Mouse (Mus musculus): ENCODE data around the gene Sys1. TPM values are rescaled to one million over a fixed set of nuclear protein-coding genes. Genes with fewer than 3 reads are reported as not detected.
A peak's percentile ranks its signal among the peaks of the same experiment; 100 is the strongest.

Gene Sys1
- polyA plus RNA-seq, 1 experiment from 2014 or later: 65.8 TPM

GRCm38 (mm10) chr2:164486258-164487114 lies 29.7 kb downstream of the Sys1 start:
- Histone ChIP-seq H3K27ac (no peak overlapping the region), H3K27me3 (peaks cover 26% of the 10 kb centered on the region), H3K9ac (peak overlapping the region; percentile 54), H3K4me3 (peak overlapping the region; percentile 82), H3K36me3 (peaks cover 3% of the 10 kb centered on the region; the same call in 1 of the 2 replicates), H3K4me2 (peak overlapping the region; percentile 100), H3K4me1 (peaks cover 10% of the 10 kb centered on the region), H3K9me3 (no peaks in the 10 kb centered on the region)
- ATAC-seq (ENCODE audit: borderline replicate concordance, extremely low read depth, low FRiP score, low TSS enrichment): peak; percentile 66
- WGBS: under 1% methylated on average over 78 of the region's 90 CpGs

- Histone ChIP-seq H3K4me1 (peaks cover 10% of the 10 kb centered on the region), H3K27me3 (peaks cover 26% of the 10 kb centered on the region), H3K9ac (peak overlapping the region; percentile 54), H3K4me2 (peak overlapping the region; percentile 100), H3K9me3 (no peaks in the 10 kb centered on the region), H3K4me3 (peak overlapping the region; percentile 82), H3K36me3 (peaks cover 3% of the 10 kb centered on the region; the same call in 1 of the 2 replicates), H3K27ac (no peak overlapping the region)
- 10% methylated on average over 11 of the region's 11 CpGs for WGBS
- 0 out of 2 replicates have a peak, but pooled peaks have one; percentile 1 for ATAC-seq (ENCODE audit: borderline replicate concordance, extremely low read depth, low FRiP score, low TSS enrichment)
Measured at GRCm38 (mm10) chr2:164487115-164487527, 30.4 kb downstream of the Sys1 start.

DNA sequence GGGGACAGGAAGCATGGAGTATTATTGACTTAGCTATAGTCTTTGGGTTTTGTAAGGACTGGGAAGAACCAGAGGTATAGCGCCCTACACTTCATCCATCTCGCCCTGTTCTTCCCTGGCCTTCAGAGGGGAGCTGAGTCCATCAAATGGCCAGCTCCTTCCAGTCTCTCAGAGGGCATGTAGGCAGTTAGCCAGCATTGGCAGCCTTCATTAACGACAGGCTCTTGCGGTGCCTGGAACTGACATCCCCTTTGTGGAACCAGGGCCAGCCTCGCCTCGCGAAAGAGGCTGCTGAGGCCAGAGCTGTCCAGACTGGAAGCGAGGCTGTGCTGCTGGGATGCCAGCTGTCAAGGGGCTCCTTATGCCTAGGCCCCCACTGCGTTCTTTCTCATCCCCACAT lies 31.0 kb downstream of the Sys1 start:
- Histone ChIP-seq H3K4me2 (peak overlapping the region; percentile 10; the same call in 1 of the 2 replicates), H3K4me3 (no peak overlapping the region), H3K9me3 (no peaks in the 10 kb centered on the region), H3K9ac (no peak overlapping the region), H3K27ac (no peak overlapping the region), H3K36me3 (peaks cover 3% of the 10 kb centered on the region; the same call in 1 of the 2 replicates), H3K27me3 (peaks cover 26% of the 10 kb centered on the region), H3K4me1 (peaks cover 10% of the 10 kb centered on the region)
- no peak for ATAC-seq (ENCODE audit: borderline replicate concordance, extremely low read depth, low FRiP score, low TSS enrichment)
- WGBS: 63% methylated on average over 9 of the region's 9 CpGs

- WGBS: 54% methylated on average over 2 of the region's 2 CpGs
- ATAC-seq (ENCODE audit: borderline replicate concordance, extremely low read depth, low FRiP score, low TSS enrichment): no peak
Measured at GRCm38 (mm10) chr2:164494126-164494525, 37.4 kb downstream of the Sys1 start.

DNA sequence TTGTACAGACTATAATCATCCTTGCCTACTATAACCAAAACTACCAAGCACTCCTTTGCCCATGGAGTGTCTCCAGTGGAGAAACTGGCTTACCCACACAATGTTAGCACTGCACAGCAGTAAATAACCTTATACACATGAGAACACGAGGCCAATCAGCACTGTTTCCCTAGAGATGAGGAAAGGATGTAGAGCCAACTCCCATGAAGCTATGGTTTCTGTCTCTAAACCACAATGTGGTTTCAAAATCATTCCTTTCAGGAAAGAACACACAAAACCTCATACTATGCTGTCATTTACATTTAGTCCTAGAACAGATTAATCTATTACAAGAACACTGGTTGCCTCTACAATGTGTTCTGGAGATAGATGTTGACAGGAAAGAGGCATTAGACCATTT lies 39.6 kb downstream of the Sys1 start:
- WGBS: 51% methylated on average over 1 of the region's 1 CpGs
- Histone ChIP-seq H3K9ac (no peak overlapping the region), H3K9me3 (no peaks in the 10 kb centered on the region), H3K4me1 (peaks cover 13% of the 10 kb centered on the region), H3K4me3 (0 out of 2 replicates have a peak overlapping the region, but pooled peaks have one; percentile 80), H3K4me2 (peak overlapping the region; percentile 85), H3K36me3 (peaks cover 6% of the 10 kb centered on the region), H3K27me3 (no peaks in the 10 kb centered on the region), H3K27ac (no peak overlapping the region)
- ATAC-seq (ENCODE audit: borderline replicate concordance, extremely low read depth, low FRiP score, low TSS enrichment): no peak

More at GRCm38 (mm10) chr2:164494126-164494525, 37.4 kb downstream of the Sys1 start:
- Histone ChIP-seq H3K27me3 (no peaks in the 10 kb centered on the region), H3K27ac (no peak overlapping the region), H3K4me3 (no peak overlapping the region), H3K36me3 (peaks cover 3% of the 10 kb centered on the region; the same call in 1 of the 2 replicates), H3K4me2 (no peak overlapping the region), H3K4me1 (peaks cover 13% of the 10 kb centered on the region), H3K9me3 (no peaks in the 10 kb centered on the region), H3K9ac (no peak overlapping the region)

- peak within 1 kb of the TSS; percentile 80 for H3K4me3 ChIP-seq
- H3K36me3 ChIP-seq: peaks cover 12% of the 10 kb centered on the region
- H3K9me3 ChIP-seq: no peaks in the 10 kb centered on the region
- no peaks in the 10 kb centered on the region for H3K27me3 ChIP-seq
- no peak within 1 kb of the TSS; the same call in 1 of the 2 replicates for H3K27ac ChIP-seq
- H3K4me1 ChIP-seq: peaks cover 13% of the 10 kb centered on the region
- 5% methylated on average over 43 of the region's 43 CpGs for WGBS
- H3K4me2 ChIP-seq: peak within 1 kb of the TSS; percentile 85
- ATAC-seq (ENCODE audit: borderline replicate concordance, extremely low read depth, low FRiP score, low TSS enrichment): peak; percentile 94
- peak within 1 kb of the TSS; percentile 61 for H3K9ac ChIP-seq
Measured at GRCm38 (mm10) chr2:164496847-164497690, 40.3 kb downstream of the Sys1 start, which contains the start of gene Pigt. TSS of gene Pigt (plus strand) at chr2:164497520.

DNA sequence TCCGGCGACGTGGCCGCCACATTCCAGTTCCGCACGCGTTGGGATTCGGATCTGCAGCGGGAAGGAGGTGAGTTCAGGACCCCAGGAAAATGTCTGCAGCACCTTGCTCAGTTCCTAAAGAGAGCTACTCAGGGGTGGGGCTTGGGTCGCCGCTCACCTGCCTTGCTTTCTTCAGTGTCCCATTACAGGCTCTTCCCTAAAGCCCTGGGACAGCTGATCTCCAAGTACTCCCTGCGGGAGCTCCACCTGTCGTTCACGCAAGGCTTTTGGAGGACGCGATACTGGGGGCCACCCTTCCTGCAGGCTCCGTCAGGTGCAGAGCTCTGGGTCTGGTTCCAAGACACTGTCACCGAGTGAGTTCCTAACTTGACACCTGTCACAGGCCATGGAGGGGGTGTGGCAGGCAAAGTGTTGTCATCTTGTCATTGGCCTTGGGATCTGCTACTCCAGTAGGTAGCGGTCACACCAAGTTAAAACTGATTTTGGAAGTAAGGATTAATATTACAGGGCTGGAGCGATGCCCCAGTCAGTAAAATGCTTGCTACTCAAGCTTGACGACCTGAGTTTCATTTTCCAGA lies 41.0 kb downstream of the Sys1 start:
- Histone ChIP-seq H3K4me2 (peak overlapping the region; percentile 85), H3K27me3 (no peaks in the 10 kb centered on the region), H3K4me3 (peak overlapping the region; percentile 80), H3K27ac (no peak overlapping the region), H3K9ac (peak overlapping the region; percentile 61), H3K4me1 (peaks cover 13% of the 10 kb centered on the region), H3K36me3 (peaks cover 19% of the 10 kb centered on the region), H3K9me3 (no peaks in the 10 kb centered on the region)
- 6% methylated on average over 21 of the region's 21 CpGs for WGBS
- no peak for ATAC-seq (ENCODE audit: borderline replicate concordance, extremely low read depth, low FRiP score, low TSS enrichment)

- Histone ChIP-seq H3K36me3 (peaks cover 30% of the 10 kb centered on the region), H3K4me1 (peaks cover 13% of the 10 kb centered on the region), H3K9ac (no peak overlapping the region), H3K27me3 (no peaks in the 10 kb centered on the region), H3K9me3 (no peaks in the 10 kb centered on the region), H3K27ac (no peak overlapping the region), H3K4me3 (no peak overlapping the region), H3K4me2 (no peak overlapping the region)
- no peak for ATAC-seq (ENCODE audit: borderline replicate concordance, extremely low read depth, low FRiP score, low TSS enrichment)
- 64% methylated on average over 5 of the region's 5 CpGs for WGBS
Measured at GRCm38 (mm10) chr2:164499317-164499716, 42.6 kb downstream of the Sys1 start.

- no peak for ATAC-seq (ENCODE audit: borderline replicate concordance, extremely low read depth, low FRiP score, low TSS enrichment)
- H3K9me3 ChIP-seq: no peaks in the 10 kb centered on the region
- no peak overlapping the region for H3K4me3 ChIP-seq
- WGBS: 85% methylated on average over 7 of the region's 7 CpGs
- no peak overlapping the region for H3K9ac ChIP-seq
- no peaks in the 10 kb centered on the region for H3K27me3 ChIP-seq
- no peak overlapping the region for H3K27ac ChIP-seq
- H3K36me3 ChIP-seq: peaks cover 42% of the 10 kb centered on the region
- H3K4me2 ChIP-seq: no peak overlapping the region
- peaks cover 13% of the 10 kb centered on the region for H3K4me1 ChIP-seq
Measured at GRCm38 (mm10) chr2:164500511-164500910, 43.7 kb downstream of the Sys1 start.

- ATAC-seq (ENCODE audit: borderline replicate concordance, extremely low read depth, low FRiP score, low TSS enrichment): no peak
- no peaks in the 10 kb centered on the region for H3K9me3 ChIP-seq
- H3K4me3 ChIP-seq: no peak overlapping the region
- peaks cover 51% of the 10 kb centered on the region for H3K36me3 ChIP-seq
- no peaks in the 10 kb centered on the region for H3K4me1 ChIP-seq
- H3K27me3 ChIP-seq: no peaks in the 10 kb centered on the region
- no peak overlapping the region for H3K4me2 ChIP-seq
- H3K9ac ChIP-seq: no peak overlapping the region
- H3K27ac ChIP-seq: no peak overlapping the region
- WGBS: 97% methylated on average over 3 of the region's 3 CpGs
Measured at GRCm38 (mm10) chr2:164504919-164505318, 48.2 kb downstream of the Sys1 start.

DNA sequence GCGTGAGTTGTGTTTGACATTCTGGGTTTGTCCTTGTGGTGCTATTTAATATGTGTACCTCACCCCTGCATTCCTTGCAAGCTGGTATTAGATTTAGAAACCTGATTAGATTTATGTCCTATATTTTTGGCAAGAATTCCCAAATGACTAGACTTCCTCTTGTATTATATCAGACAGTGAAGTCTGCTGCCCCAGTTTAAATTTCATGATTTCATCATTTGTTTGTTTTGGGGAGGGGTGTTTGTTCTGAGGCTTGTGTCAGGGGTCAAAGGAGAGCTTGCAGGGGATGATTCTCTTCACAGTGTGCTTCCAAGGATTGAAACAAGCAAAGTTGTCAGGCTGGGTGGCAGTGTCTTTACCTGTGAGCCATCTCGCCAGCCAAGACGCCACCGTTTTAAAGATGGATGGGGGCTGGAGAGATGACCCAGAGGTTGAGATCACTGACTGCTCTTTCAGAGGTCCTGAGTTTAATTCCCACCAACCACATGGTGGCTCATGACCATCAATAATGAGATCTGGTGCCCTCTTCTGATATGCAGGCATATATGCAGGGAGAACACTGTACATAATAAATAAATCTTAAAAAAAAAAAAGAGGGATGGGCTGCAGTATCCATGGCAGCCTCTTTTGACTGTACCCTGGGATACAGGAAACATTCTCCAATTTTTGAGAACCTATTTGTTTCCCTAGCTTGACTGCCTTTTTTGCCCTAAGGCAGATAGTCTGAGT lies 49.0 kb downstream of the Sys1 start:
- WGBS: 84% methylated on average over 4 of the region's 4 CpGs
- no peaks in the 10 kb centered on the region for H3K27me3 ChIP-seq

More for the DNA sequence above, 49.0 kb downstream of the Sys1 start:
- Histone ChIP-seq H3K4me2 (no peak overlapping the region), H3K36me3 (peaks cover 46% of the 10 kb centered on the region), H3K4me1 (0 out of 2 replicates have a peak, but pooled peaks cover 3% of the 10 kb centered on the region), H3K9ac (no peak overlapping the region), H3K4me3 (no peak overlapping the region), H3K9me3 (no peaks in the 10 kb centered on the region), H3K27ac (no peak overlapping the region)
- ATAC-seq (ENCODE audit: borderline replicate concordance, extremely low read depth, low FRiP score, low TSS enrichment): no peak

Measured in lung, embryonic 15.5 days (tissue).